Mouse (Mus musculus): ENCODE data around the gene Dtx4. TPM values are rescaled to one million over a fixed set of nuclear protein-coding genes. Genes with fewer than 3 reads are reported as not detected.
"Not testable (repeated sequence)": the region's sequence is repeated elsewhere in the genome, so short reads cannot be mapped to it uniquely, and the experiment has no call there.

Dtx4 gene
- polyA plus RNA-seq (2015; fragmentation: Nextera tagmentation; extraction: Ambion mirVana) = 15.0 and 15.5 TPM in 2 replicates

DNA sequence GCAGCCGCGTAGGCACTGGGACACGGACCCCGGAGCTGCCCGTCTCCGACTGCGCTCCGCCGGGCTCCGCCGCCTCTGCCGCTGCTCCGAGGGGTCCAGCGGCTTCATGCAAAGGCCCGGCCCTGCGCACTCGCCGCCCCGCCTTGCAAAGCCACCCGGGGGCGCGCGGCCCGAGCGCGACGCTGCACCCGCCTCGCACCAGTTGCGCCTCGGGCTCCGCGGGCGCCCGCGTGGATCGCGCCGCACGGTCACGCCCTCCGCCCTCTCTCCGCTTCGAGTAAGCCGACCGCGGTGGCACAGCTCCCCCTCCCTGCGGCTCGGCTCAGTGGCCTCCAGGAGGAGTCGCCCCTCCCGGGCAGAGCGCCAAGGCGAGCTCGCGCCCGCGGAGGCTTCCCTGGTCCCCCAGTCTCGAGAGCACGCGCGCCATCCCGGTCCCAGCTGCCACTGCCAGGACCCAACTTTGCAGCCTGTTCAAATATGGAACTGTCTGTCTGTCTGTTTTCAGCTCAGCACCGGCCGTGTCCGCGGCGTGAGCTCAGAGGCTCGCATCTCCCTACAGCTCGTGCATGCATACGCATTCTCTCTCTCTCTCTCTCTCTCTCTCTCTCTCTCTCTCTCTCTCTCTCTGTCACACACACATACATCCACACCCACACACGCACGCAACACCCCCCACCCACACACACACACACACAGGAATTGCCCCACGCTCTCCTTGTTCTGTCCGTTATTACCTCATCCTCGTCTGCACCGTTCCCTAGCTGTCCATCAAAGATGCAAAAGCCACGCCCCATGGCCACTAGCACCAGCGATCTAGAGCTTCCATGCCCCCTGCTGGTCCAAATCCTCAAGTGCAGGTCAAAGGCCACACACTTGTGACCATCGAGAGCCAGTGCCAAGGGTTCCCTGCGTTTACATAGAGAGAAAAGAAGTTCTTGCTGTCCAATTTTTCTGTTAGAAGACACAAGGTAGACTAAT lies at the start of gene Dtx4:
TSS of gene Dtx4 (minus strand) at position 85 of the 978 bp plus-strand sequence.
- Histone ChIP-seq H3K27me3 (replicated peaks) (no peaks in the 10 kb centered on the region), H3K27ac (peak within 1 kb of the TSS; percentile 92), H3K4me1 (replicated peaks) (peaks cover 6% of the 10 kb centered on the region; the same call in 1 of the 2 replicates), H3K4me3 (replicated peaks) (peak within 1 kb of the TSS; percentile 90), H3K9me3 (no peaks in the 10 kb centered on the region), H3K4me2 (replicated peaks) (peak within 1 kb of the TSS; percentile 82), H3K9ac (peak within 1 kb of the TSS; percentile 95), H3K36me3 (no peaks in the 10 kb centered on the region)
- peak; percentile 96 for ATAC-seq
- WGBS = under 1% methylated on average over 79 of the region's 80 CpGs

DNA sequence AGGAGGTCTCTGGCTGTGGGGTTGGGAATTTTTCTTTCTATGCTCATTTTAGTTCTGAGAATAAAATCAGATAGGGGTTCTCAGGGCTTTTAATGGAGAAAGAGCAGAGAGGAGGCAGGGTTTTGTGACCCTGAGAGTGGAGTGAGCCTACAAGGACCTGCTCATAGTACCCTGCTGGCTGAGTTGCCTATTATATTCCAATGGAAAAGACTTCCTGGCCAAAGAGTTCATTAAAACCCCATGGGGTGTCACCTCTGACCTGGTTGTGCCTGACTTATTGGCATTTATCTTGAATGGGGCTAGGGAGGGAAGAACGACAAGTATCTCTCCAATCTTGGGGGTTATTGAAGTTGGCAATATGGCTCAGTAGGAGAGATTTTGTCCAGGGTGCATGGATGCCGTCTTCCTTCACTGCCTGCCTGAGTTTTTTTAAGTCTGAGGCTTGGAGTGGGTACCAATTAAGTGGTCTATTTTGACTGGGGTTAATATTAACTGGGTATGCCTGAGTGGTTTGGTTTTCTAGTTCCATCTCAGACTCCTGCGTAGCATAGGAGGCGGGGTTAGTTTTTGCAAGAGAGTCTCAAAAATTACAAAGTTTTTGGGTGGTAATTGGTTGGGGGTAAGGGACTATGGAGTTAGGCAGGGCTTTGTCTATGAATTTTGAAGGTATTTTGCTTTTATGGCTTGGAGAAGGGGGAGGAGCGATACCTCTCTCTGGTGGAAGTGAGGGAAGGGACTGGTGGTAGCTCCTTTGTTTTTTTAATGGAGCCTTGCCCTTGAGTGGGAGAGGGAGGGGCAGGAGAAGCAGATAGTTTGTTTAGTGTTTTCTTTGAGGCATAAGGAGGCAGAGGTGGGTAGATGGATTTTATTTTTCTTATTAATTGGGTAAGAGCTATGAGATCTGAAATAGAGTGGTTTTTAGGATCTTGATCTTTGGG lies 49.0 kb upstream of the Dtx4 start:
- Histone ChIP-seq H3K4me1 (replicated peaks) (no peaks in the 10 kb centered on the region), H3K9ac (no peak overlapping the region), H3K27ac (no peak overlapping the region), H3K4me2 (replicated peaks) (no peak overlapping the region), H3K4me3 (replicated peaks) (no peak overlapping the region), H3K27me3 (replicated peaks) (no peaks in the 10 kb centered on the region), H3K36me3 (no peaks in the 10 kb centered on the region), H3K9me3 (no peaks in the 10 kb centered on the region)
- no peak for ATAC-seq
- WGBS = 70% methylated on average over 5 of the region's 5 CpGs

DNA sequence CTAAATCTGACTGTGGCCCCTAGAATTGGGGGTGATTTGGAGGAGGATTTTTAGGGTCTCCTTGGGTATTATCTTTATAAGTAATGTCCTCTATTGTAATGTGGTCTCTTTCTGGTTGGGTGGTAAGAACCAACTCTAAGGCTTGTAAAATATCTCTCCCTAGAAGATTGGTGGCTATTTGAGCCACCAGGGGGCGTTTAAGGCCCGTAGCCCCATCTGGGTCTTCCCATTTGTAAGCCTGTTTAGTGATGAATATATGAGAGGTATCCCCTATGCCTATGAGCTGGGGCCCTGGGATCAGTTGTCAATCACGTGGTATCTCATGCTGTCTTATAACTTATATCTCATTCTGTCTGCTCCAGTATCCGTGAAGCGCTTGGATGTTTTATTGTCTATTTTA lies 47.9 kb upstream of the Dtx4 start:
- Histone ChIP-seq H3K4me1 (replicated peaks) (no peaks in the 10 kb centered on the region), H3K9me3 (no peaks in the 10 kb centered on the region), H3K27me3 (replicated peaks) (no peaks in the 10 kb centered on the region), H3K36me3 (no peaks in the 10 kb centered on the region), H3K4me3 (replicated peaks) (no peak overlapping the region), H3K9ac (no peak overlapping the region), H3K4me2 (replicated peaks) (no peak overlapping the region), H3K27ac (no peak overlapping the region)
- no peak for ATAC-seq
- 80% methylated on average over 5 of the region's 5 CpGs for WGBS

DNA sequence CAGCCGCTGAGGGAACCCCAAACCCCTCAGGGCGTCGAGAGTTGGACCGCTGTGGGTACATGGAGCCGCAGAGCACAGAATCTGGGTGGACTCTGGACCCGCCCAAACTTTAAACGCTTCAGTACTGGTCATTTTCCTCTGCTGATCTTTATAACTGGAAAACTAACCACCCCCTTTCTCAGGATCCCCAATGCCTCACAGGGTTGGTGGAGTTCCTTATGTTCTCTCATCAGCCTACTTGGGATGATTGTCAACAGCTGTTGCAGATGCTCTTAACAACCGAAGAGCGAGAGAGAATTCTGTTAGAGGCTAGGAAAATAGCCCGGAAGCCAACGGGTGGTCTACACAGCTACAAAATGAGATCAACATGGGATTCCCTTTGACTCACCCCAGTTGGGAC lies 44.2 kb upstream of the Dtx4 start, which contains the start of gene Fam111a:
TSS of gene Fam111a (plus strand) at position 301 of the 400 bp plus-strand sequence.
- not testable (repeated sequence) for H3K4me2 ChIP-seq (replicated peaks); H3K4me1 ChIP-seq (replicated peaks); H3K36me3 ChIP-seq; H3K4me3 ChIP-seq (replicated peaks); H3K9ac ChIP-seq; H3K9me3 ChIP-seq; ATAC-seq; H3K27ac ChIP-seq; H3K27me3 ChIP-seq (replicated peaks)
- WGBS = 97% methylated on average over 11 of the region's 11 CpGs

DNA sequence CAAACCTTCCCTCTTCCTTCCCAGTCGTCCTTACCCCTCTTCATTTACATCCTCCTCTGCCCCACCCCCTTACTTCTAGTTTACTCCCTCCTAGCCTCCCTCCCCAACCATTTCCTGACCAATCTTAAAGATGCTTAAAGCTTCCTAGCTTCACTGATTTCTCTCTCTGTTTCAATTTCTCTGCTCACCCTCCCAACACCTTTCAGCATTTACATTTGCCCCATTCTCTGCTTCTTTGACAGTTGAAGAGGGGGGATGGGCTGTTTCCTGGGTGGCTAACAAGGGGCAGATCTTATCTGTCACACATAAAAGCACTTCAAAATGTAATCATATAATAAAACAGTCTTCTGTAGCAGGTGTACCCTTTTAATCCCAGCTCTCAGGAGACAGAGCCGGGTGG lies 40.4 kb upstream of the Dtx4 start:
- H3K27me3 ChIP-seq (replicated peaks) = no peaks in the 10 kb centered on the region
- H3K9ac ChIP-seq = no peak overlapping the region
- no peak overlapping the region for H3K4me3 ChIP-seq (replicated peaks)
- H3K4me1 ChIP-seq (replicated peaks) = no peaks in the 10 kb centered on the region
- no peak overlapping the region for H3K4me2 ChIP-seq (replicated peaks)
- 9% methylated on average over 2 of the region's 2 CpGs for WGBS
- H3K9me3 ChIP-seq = no peaks in the 10 kb centered on the region
- ATAC-seq = peak; percentile 45; the same call in 1 of the 2 replicates
- H3K27ac ChIP-seq = no peak overlapping the region
- H3K36me3 ChIP-seq = no peaks in the 10 kb centered on the region

DNA sequence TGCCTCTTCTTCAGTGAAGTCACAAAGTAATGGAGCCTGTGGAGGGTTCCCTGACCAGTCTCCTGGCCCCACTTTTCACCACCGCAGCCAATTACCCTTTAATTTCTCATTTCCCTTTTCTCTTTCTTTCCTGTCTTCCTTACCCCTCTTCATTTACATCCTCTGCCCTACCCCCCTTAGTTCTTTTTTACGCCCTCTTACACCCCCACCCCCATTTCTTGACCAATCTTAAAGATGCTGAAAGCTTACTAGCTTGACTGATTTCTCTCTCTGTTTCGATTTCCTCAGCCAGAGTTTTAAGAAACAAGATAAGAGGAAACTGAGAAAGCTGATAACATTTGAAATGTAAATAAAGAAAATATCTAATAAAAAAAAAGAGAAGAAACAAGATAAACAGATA lies 39.5 kb upstream of the Dtx4 start:
- Histone ChIP-seq H3K27me3 (replicated peaks) (no peaks in the 10 kb centered on the region), H3K9me3 (no peaks in the 10 kb centered on the region), H3K4me1 (replicated peaks) (no peaks in the 10 kb centered on the region), H3K4me2 (replicated peaks) (no peak overlapping the region), H3K36me3 (no peaks in the 10 kb centered on the region), H3K4me3 (replicated peaks) (no peak overlapping the region), H3K27ac (no peak overlapping the region), H3K9ac (no peak overlapping the region)
- 52% methylated on average over 3 of the region's 3 CpGs for WGBS
- ATAC-seq = no peak

DNA sequence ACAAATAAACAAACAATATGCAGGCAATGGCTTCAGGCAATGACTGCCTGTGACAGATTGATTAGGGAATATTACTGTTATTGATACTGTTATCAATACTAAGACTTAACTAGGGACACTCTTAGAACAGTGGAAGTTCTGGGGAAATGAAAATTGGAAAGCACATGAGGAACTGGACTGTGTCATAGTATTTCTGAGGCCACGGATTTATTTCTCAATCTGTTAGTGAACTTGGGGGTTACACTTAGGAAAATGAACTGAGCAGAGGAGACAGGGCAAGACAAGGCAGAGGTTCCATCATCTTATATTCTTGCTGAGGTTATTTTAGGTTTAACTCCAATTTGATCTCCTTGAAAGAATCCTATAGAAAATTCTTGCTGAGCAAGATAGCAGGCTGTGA lies 38.7 kb upstream of the Dtx4 start:
- H3K9ac ChIP-seq = no peak overlapping the region
- H3K27ac ChIP-seq = no peak overlapping the region
- no peak for ATAC-seq
- no peaks in the 10 kb centered on the region for H3K27me3 ChIP-seq (replicated peaks)
- H3K4me2 ChIP-seq (replicated peaks) = no peak overlapping the region
- H3K4me3 ChIP-seq (replicated peaks) = no peak overlapping the region
- 93% methylated on average over 1 of the region's 1 CpGs for WGBS
- H3K36me3 ChIP-seq = no peaks in the 10 kb centered on the region
- no peaks in the 10 kb centered on the region for H3K4me1 ChIP-seq (replicated peaks)
- H3K9me3 ChIP-seq = no peaks in the 10 kb centered on the region

DNA sequence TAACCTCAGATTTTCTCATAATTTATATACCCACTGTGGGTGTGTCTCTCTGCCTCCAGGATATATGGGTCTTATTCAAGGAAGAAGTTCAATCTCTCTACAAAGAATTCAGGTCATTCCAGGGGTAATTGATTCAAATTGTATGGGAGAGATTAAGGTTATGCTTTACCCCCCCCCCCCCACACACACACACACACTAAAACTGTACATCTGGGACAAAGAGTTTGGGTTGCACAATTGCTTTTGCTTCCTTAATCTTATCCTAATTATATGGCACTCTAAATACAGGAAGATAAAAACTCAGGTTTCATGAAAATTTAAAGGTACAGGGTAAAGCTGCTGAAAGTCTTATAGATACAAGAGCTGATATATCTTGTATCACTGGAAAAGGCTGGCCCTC lies 35.9 kb upstream of the Dtx4 start:
- H3K27ac ChIP-seq = no peak overlapping the region
- H3K4me2 ChIP-seq (replicated peaks) = no peak overlapping the region
- no peaks in the 10 kb centered on the region for H3K36me3 ChIP-seq
- H3K9me3 ChIP-seq = no peaks in the 10 kb centered on the region
- no peak overlapping the region for H3K9ac ChIP-seq
- H3K27me3 ChIP-seq (replicated peaks) = no peaks in the 10 kb centered on the region
- H3K4me3 ChIP-seq (replicated peaks) = no peak overlapping the region
- ATAC-seq = peak; percentile 62
- no peaks in the 10 kb centered on the region for H3K4me1 ChIP-seq (replicated peaks)

DNA sequence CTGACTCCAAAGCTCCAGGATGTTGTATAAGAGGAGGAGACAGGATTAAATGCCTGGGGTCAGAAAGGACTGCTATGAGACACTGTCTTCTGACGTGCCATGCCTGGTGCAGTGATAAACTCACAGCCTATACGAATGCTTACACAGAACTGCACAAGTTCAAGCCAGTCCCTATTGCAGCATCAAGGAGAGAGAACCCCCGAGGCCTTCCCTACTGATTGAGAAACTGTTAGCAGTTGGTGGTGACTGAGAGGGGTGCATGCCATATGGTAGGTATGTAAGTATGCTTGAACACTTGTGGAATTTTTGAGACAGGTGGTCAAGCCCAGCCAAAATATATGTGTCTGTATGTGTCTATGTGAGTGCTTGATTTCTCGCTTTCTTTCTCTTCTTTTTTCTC lies 22.1 kb upstream of the Dtx4 start:
- Histone ChIP-seq H3K9ac (no peak overlapping the region), H3K9me3 (no peaks in the 10 kb centered on the region), H3K4me2 (replicated peaks) (no peak overlapping the region), H3K36me3 (no peaks in the 10 kb centered on the region), H3K27me3 (replicated peaks) (no peaks in the 10 kb centered on the region), H3K27ac (no peak overlapping the region), H3K4me3 (replicated peaks) (no peak overlapping the region), H3K4me1 (replicated peaks) (no peaks in the 10 kb centered on the region)
- no peak for ATAC-seq
- 45% methylated on average over 4 of the region's 4 CpGs for WGBS

DNA sequence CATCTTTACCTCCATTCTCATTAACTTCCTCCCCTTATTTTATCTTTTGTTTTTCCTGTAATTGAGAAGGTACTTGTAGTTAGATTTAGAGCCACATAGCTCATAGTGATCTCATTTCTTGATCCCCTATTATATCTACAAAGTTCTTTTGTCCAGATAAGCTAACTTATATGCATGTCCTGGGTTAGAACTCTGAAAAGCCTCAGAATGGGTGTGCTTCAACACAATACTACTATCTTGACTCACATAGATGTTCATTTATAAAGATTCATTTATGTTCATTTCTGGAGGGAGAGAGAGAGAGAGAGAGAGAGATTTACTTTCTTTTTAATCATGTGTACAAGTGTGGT lies 17.3 kb upstream of the Dtx4 start:
- no peaks in the 10 kb centered on the region for H3K4me1 ChIP-seq (replicated peaks)
- no peak overlapping the region for H3K9ac ChIP-seq
- peak; percentile 12; the same call in 1 of the 2 replicates for ATAC-seq

DNA sequence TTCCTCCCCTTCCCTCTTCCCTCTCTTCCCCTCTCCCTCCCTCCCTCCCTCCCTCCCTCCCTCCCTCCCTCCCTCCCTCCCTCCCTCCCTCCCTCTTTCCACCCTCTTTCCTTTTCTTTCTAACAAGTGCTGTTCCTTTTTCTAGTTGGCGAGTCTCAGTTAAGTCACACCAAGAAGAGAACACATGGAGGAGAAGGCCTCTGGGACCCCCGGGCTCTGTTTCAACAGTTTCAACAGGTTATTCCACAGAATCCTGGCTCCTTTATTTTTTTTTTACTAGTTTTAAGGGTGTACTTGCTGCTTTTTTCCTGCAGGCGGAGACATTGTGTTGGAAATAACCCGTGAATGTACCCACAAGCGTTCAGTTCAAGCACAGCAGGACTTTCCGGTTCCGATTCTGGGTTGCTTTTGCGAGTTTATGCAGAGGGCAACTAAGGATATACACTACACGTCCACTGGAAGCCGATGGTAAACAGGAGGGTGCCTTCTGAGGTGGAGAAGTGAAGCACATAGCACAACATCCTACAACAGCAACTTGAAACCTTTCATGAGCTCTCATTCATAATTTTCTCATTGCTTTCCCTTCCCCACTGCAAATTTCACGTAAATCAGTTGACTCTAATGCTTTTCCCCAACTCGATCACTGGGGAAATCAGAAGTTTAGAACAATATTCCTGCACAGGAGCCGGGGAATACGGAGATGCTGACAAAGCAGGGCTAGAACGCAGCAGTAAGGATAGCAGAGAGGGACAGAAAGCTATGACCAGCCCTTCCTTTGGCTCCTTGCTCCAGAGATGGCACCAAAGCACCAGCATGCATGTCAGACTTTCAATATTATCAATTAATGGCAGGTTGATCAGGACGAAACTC lies 16.7 kb upstream of the Dtx4 start:
- peak overlapping the region; percentile 51 for H3K9ac ChIP-seq
- 2% methylated on average over 15 of the region's 16 CpGs for WGBS
- H3K4me3 ChIP-seq (replicated peaks) = peak overlapping the region; percentile 41
- ATAC-seq = peak; percentile 89
- no peaks in the 10 kb centered on the region for H3K36me3 ChIP-seq
- no peaks in the 10 kb centered on the region for H3K27me3 ChIP-seq (replicated peaks)
- H3K9me3 ChIP-seq = no peaks in the 10 kb centered on the region
- no peaks in the 10 kb centered on the region for H3K4me1 ChIP-seq (replicated peaks)
- H3K4me2 ChIP-seq (replicated peaks) = peak overlapping the region; percentile 64
- no peak overlapping the region for H3K27ac ChIP-seq

More for the DNA sequence above, 17.3 kb upstream of the Dtx4 start:
- Histone ChIP-seq H3K9me3 (no peaks in the 10 kb centered on the region), H3K27ac (no peak overlapping the region), H3K4me3 (replicated peaks) (no peak overlapping the region), H3K4me2 (replicated peaks) (peak overlapping the region; percentile 64), H3K36me3 (no peaks in the 10 kb centered on the region), H3K27me3 (replicated peaks) (no peaks in the 10 kb centered on the region)
